Mouse (Mus musculus) ES-Bruce4 (cell line): ENCODE measurements at regions not wholly inside any gene's neighbourhood (a gene's known extent, or its start where the extent isn't known, plus 50 kb on each side); places are given as distances from the start of the nearest gene placed in this dataset.

Experiments used
- CTCF ChIP-seq: IDR thresholded peaks from one replicate; pipeline ENCODE4 v1.8.1; 2011; ENCODE audit warnings: low read depth, low read length
- EP300 ChIP-seq: IDR thresholded peaks from 2 replicates; pipeline ENCODE4 v1.6.1; 2011; ENCODE audit warnings: low read depth, low read length; ENCODE audit not compliant: insufficient read depth
- POLR2A ChIP-seq: IDR thresholded peaks from one replicate; pipeline ENCODE4 v1.8.1; 2011; ENCODE audit warnings: low read length; ENCODE audit not compliant: insufficient read depth

- no peak for TF ChIP-seq CTCF
- no peak for TF ChIP-seq POLR2A
- TF ChIP-seq EP300: no peak
These were observed 88.6 kb upstream of the Cul1 start for GRCm38 (mm10) chr6:47364556-47364955.
